Mouse (Mus musculus) G1E (cell line): ENCODE data around the gene Zeb2.

Experiments used
- CTCF ChIP-seq: IDR thresholded peaks from 2 replicates; pipeline ENCODE4 v1.5.1; 2012; ENCODE audit warnings: low read depth, low read length, inconsistent platforms, mixed read lengths
- GATA2 ChIP-seq: IDR thresholded peaks from 2 replicates; pipeline ENCODE4 v1.6.1; 2012; ENCODE audit warnings: low read depth, low read length, inconsistent platforms, borderline replicate concordance

GRCm38 (mm10) chr2:45028091-45028638, 89.0 kb downstream of the Zeb2 start:
- TF ChIP-seq GATA2 = no peak
- TF ChIP-seq CTCF = no peak
